Mouse (Mus musculus) MEL (cell line): ENCODE data around the gene Sntg2. TPM values are rescaled to one million over a fixed set of nuclear protein-coding genes. Genes with fewer than 3 reads are reported as not detected.

Experiments used
- DNase-seq: peaks from one replicate; pipeline ENCODE4 v3.0.0; 2011; ENCODE audit warnings: low read depth, low spot score
- H3K27ac ChIP-seq: 2 replicates; pipeline ENCODE4 v1.5.1; 2012; ENCODE audit warnings: low read depth, mild to moderate bottlenecking, control low read depth, low read length, moderate library complexity; ENCODE audit not compliant: control insufficient read depth
- H3K27me3 ChIP-seq, 2 experiments: fragments of 150-350 bp in 1 of 2; sonication (generic) in 1 of 2; 2 replicates each; pipeline ENCODE4 v1.6.1; 2012; ENCODE audit warnings: low read length in 2 of 2, mild to moderate bottlenecking in 2 of 2, improper control_type of control experiment in 1 of 2, moderate library complexity in 1 of 2; ENCODE audit not compliant: insufficient read depth in 2 of 2, control insufficient read depth in 1 of 2
- H3K36me3 ChIP-seq, 2 experiments: 2 replicates each; pipeline ENCODE4 v1.6.1; 2012 to 2014; ENCODE audit warnings: low read length in 2 of 2, improper control_type of control experiment in 1 of 2, inconsistent platforms in 1 of 2, mild to moderate bottlenecking in 1 of 2; ENCODE audit not compliant: insufficient read depth in 2 of 2, control insufficient read depth in 1 of 2
- H3K4me1 ChIP-seq, 2 experiments: fragments of 150-350 bp in 1 of 2; sonication (generic) in 1 of 2; 2 replicates each; pipeline ENCODE4 v1.6.1; 2012; ENCODE audit warnings: low read length in 2 of 2, improper control_type of control experiment in 1 of 2, mild to moderate bottlenecking in 1 of 2; ENCODE audit not compliant: insufficient read depth in 2 of 2, control insufficient read depth in 1 of 2
- H3K4me3 ChIP-seq, 2 experiments: fragments of 150-350 bp in 1 of 2; sonication (generic) in 1 of 2; 2 replicates each; pipeline ENCODE4 v1.5.1; 2012; ENCODE audit warnings: low read depth in 2 of 2, low read length in 2 of 2, mild to moderate bottlenecking in 2 of 2, moderate library complexity in 2 of 2, control low read depth in 1 of 2, improper control_type of control experiment in 1 of 2; ENCODE audit not compliant: control insufficient read depth in 1 of 2, insufficient read depth in 1 of 2
- H3K79me2 ChIP-seq: 2 replicates; pipeline ENCODE4 v1.6.1; 2012; ENCODE audit warnings: mild to moderate bottlenecking, low read length, moderate library complexity; ENCODE audit not compliant: control insufficient read depth, poor library complexity, insufficient read depth
- H3K9ac ChIP-seq: 2 replicates; pipeline ENCODE4 v1.6.1; 2012; ENCODE audit warnings: low read depth, mild to moderate bottlenecking, control low read depth, low read length, moderate library complexity; ENCODE audit not compliant: control insufficient read depth, poor library complexity, severe bottlenecking
- H3K9me3 ChIP-seq: fragments of 150-350 bp; sonication (generic); replicated peaks from 2 replicates; pipeline ENCODE4 v1.6.1; 2012; ENCODE audit warnings: mild to moderate bottlenecking, low read length, improper control_type of control experiment, moderate library complexity; ENCODE audit not compliant: insufficient read depth
- CHD2 ChIP-seq: IDR thresholded peaks from 2 replicates; pipeline ENCODE4 v1.6.1; 2011; ENCODE audit warnings: low read length, improper control_type of control experiment
- CTCF ChIP-seq, 3 experiments: IDR thresholded peaks in 2 of 3; conservative IDR thresholded peaks in 1 of 3; 2 replicates each; pipeline ENCODE4 v1.5.1; 2011 to 2012; ENCODE audit warnings: low read length in 3 of 3, low read depth in 2 of 3, mild to moderate bottlenecking in 2 of 3, improper control_type of control experiment in 1 of 3, inconsistent platforms in 1 of 3, mixed read lengths in 1 of 3, moderate library complexity in 1 of 3; ENCODE audit not compliant: control insufficient read depth in 1 of 3, insufficient read depth in 1 of 3, poor library complexity in 1 of 3, severe bottlenecking in 1 of 3
- E2F4 ChIP-seq: IDR thresholded peaks from 2 replicates; pipeline ENCODE4 v1.6.1; 2011; ENCODE audit warnings: low read depth, low read length, improper control_type of control experiment, borderline replicate concordance
- ELF1 ChIP-seq: IDR thresholded peaks from 2 replicates; pipeline ENCODE4 v1.6.1; 2014; ENCODE audit warnings: low read depth, mild to moderate bottlenecking, inconsistent platforms, low read length, improper control_type of control experiment, moderate library complexity
- EP300 ChIP-seq, 2 experiments: IDR thresholded peaks; 2 replicates each; pipeline ENCODE4 v1.6.1; 2011; ENCODE audit warnings: improper control_type of control experiment in 2 of 2, low read length in 2 of 2, low read depth in 1 of 2, mild to moderate bottlenecking in 1 of 2
- GATA1 ChIP-seq: IDR thresholded peaks from 2 replicates; pipeline ENCODE4 v1.6.1; 2011; ENCODE audit warnings: low read depth, low read length, improper control_type of control experiment
- MAFK ChIP-seq: IDR thresholded peaks from 2 replicates; pipeline ENCODE4 v1.6.1; 2011; ENCODE audit warnings: low read depth, mild to moderate bottlenecking, low read length, improper control_type of control experiment, borderline replicate concordance
- MAX ChIP-seq: IDR thresholded peaks from 2 replicates; pipeline ENCODE4 v1.6.1; 2011; ENCODE audit warnings: low read length, improper control_type of control experiment
- MEF2A ChIP-seq: IDR thresholded peaks from 2 replicates; pipeline ENCODE4 v1.6.1; 2014; ENCODE audit warnings: low read depth, mild to moderate bottlenecking, inconsistent platforms, low read length, improper control_type of control experiment; ENCODE audit not compliant: poor library complexity, insufficient replicate concordance, severe bottlenecking; ENCODE audit errors: extremely low read depth
- MXI1 ChIP-seq: IDR thresholded peaks from 2 replicates; pipeline ENCODE4 v1.6.1; 2011; ENCODE audit warnings: mild to moderate bottlenecking, low read depth, low read length, improper control_type of control experiment
- NELFE ChIP-seq: IDR thresholded peaks from 2 replicates; pipeline ENCODE4 v1.6.1; 2011; ENCODE audit warnings: low read depth, low read length, improper control_type of control experiment
- POLR2A ChIP-seq, 2 experiments: IDR thresholded peaks; 2 replicates each; pipeline ENCODE4 v1.6.1; 2011 to 2012; ENCODE audit warnings: low read length in 2 of 2, mild to moderate bottlenecking in 2 of 2, control low read depth in 1 of 2, improper control_type of control experiment in 1 of 2, low read depth in 1 of 2, moderate library complexity in 1 of 2; ENCODE audit not compliant: control insufficient read depth in 1 of 2, insufficient read depth in 1 of 2, poor library complexity in 1 of 2
- POLR2AphosphoS2 ChIP-seq: IDR thresholded peaks from 2 replicates; pipeline ENCODE4 v1.6.1; 2011; ENCODE audit warnings: low read length, improper control_type of control experiment
- POLR2AphosphoS5 ChIP-seq: IDR thresholded peaks from 2 replicates; pipeline ENCODE4 v1.6.1; 2012; ENCODE audit warnings: low read depth, borderline replicate concordance, mild to moderate bottlenecking, inconsistent platforms, low read length, moderate library complexity, mixed read lengths
- RAD21 ChIP-seq: IDR thresholded peaks from 2 replicates; pipeline ENCODE4 v1.6.1; 2011; ENCODE audit warnings: mild to moderate bottlenecking, low read depth, low read length, improper control_type of control experiment
- RCOR1 ChIP-seq: IDR thresholded peaks from 2 replicates; pipeline ENCODE4 v1.6.1; 2012; ENCODE audit warnings: low read depth, mild to moderate bottlenecking, inconsistent platforms, low read length, improper control_type of control experiment
- SIN3A ChIP-seq: IDR thresholded peaks from 2 replicates; pipeline ENCODE4 v1.6.1; 2012; ENCODE audit warnings: low read length, improper control_type of control experiment, inconsistent platforms
- SMC3 ChIP-seq: IDR thresholded peaks from 2 replicates; pipeline ENCODE4 v1.6.1; 2011; ENCODE audit warnings: low read depth, low read length, improper control_type of control experiment
- TBP ChIP-seq: IDR thresholded peaks from 2 replicates; pipeline ENCODE4 v1.8.0; 2011; ENCODE audit warnings: low read depth, low read length, improper control_type of control experiment
- TCF12 ChIP-seq: IDR thresholded peaks from 2 replicates; pipeline ENCODE4 v1.6.1; 2014; ENCODE audit warnings: low read depth, mild to moderate bottlenecking, inconsistent platforms, low read length, improper control_type of control experiment, moderate library complexity
- USF1 ChIP-seq: IDR thresholded peaks from 2 replicates; pipeline ENCODE4 v1.6.1; 2014; ENCODE audit warnings: low read depth, mild to moderate bottlenecking, inconsistent platforms, low read length, improper control_type of control experiment, moderate library complexity
- USF2 ChIP-seq, 2 experiments: IDR thresholded peaks; 2 replicates each; pipeline ENCODE4 v1.6.1; 2011 to 2012; ENCODE audit warnings: improper control_type of control experiment in 2 of 2, low read length in 2 of 2, borderline replicate concordance in 1 of 2, inconsistent platforms in 1 of 2, low read depth in 1 of 2, mild to moderate bottlenecking in 1 of 2; ENCODE audit not compliant: insufficient read depth in 1 of 2
- ZKSCAN1 ChIP-seq: IDR thresholded peaks from 2 replicates; pipeline ENCODE4 v1.6.1; 2012; ENCODE audit warnings: low read depth, mild to moderate bottlenecking, inconsistent platforms, low read length, improper control_type of control experiment, moderate library complexity
- ZNF384 ChIP-seq: IDR thresholded peaks from 2 replicates; pipeline ENCODE4 v1.6.1; 2012; ENCODE audit warnings: low read depth, mild to moderate bottlenecking, inconsistent platforms, low read length, improper control_type of control experiment
- polyA plus RNA-seq, 2 experiments: library from polyadenylated mRNA; stranded (reverse) in 1 of 2; unstranded in 1 of 2; fragments of >175 nt in 1 of 2; fragments of >200 nt in 1 of 2; gene quantifications; 2 replicates each; pipeline versions ENCODE4 v1.2.1 to v1.2.4; 2012; ENCODE audit warnings: low replicate concordance in 2 of 2, low read depth in 1 of 2; ENCODE audit not compliant: insufficient read length in 2 of 2, insufficient read depth in 1 of 2, missing spikeins in 1 of 2
- total RNA-seq: library from RNA; depleted of rRNA; stranded (reverse); fragments of 300-350 nt; gene quantifications from 2 replicates; pipeline ENCODE4 v1.2.3, GENCODE M21; 2012

Gene Sntg2
- total and polyA plus RNA-seq, 3 experiments = not detected

- TF ChIP-seq MAFK = no peak
- TF ChIP-seq ZNF384 = no peak
- TF ChIP-seq SIN3A = no peak
- no peak for TF ChIP-seq POLR2A (IDR thresholded peaks at IDR 0.05; ENCODE audit: control insufficient read depth in 1 of 2, insufficient read depth in 1 of 2, low read depth in 1 of 2, low read length in 2 of 2, poor library complexity in 1 of 2)
- no peak for TF ChIP-seq POLR2AphosphoS5
- TF ChIP-seq GATA1 = no peak
- no peak for TF ChIP-seq EP300 (IDR thresholded peaks at IDR 0.05; ENCODE audit: low read depth in 1 of 2, low read length in 2 of 2)
- no peak for TF ChIP-seq TBP
- no peak for TF ChIP-seq ELF1
- no peak for TF ChIP-seq E2F4
- no peaks in the 10 kb centered on the region for H3K9me3 ChIP-seq
- DNase-seq = no peak
These were observed 138.2 kb downstream of the Sntg2 start for GRCm38 (mm10) chr12:30234940-30235339.

GRCm38 (mm10) chr12:30228004-30228403 lies 145.2 kb downstream of the Sntg2 start:
- Histone ChIP-seq H3K36me3 (no peaks in the 10 kb centered on the region), H3K79me2 (no peaks in the 10 kb centered on the region), H3K9ac (no peak overlapping the region), H3K27me3 (no peaks in the 10 kb centered on the region), H3K4me1 (no peaks in the 10 kb centered on the region), H3K4me3 (no peak overlapping the region), H3K27ac (no peak overlapping the region), H3K9me3 (no peaks in the 10 kb centered on the region)
- DNase-seq = no peak
- no peak for TF ChIP-seq MEF2A
- no peak for TF ChIP-seq ZKSCAN1
- TF ChIP-seq NELFE = no peak
- TF ChIP-seq ZNF384 = no peak

More at GRCm38 (mm10) chr12:30234940-30235339, 138.2 kb downstream of the Sntg2 start:
- no peak overlapping the region for H3K9ac ChIP-seq
- no peak overlapping the region for H3K27ac ChIP-seq
- H3K4me3 ChIP-seq = no peak overlapping the region
- H3K36me3 ChIP-seq = no peaks in the 10 kb centered on the region
- H3K4me1 ChIP-seq = no peaks in the 10 kb centered on the region
- no peaks in the 10 kb centered on the region for H3K27me3 ChIP-seq
- H3K79me2 ChIP-seq = no peaks in the 10 kb centered on the region

DNA sequence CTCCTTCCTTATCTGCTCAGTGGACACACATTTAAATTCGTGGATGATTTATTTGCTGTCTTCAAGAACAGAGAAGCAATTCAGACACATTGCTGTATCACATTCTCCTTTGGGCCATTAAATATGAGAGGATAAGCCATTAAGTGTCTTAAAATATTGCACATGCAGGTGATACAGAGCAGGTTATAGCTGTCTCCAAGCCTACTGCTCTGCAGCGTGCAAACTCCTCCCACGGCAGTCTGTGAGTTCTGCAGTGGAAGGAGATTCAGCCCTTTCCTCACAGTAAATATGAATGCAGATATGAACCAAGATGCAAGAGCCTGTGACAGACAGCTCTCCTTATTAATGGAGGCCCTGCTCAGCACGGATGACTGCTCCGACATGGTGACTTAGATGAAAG lies 146.9 kb downstream of the Sntg2 start:
- TF ChIP-seq RCOR1 (no peak), CTCF (IDR thresholded peaks at IDR 0.05 in 2 of 3, conservative IDR thresholded peaks at IDR 0.05 in 1 of 3; ENCODE audit: control insufficient read depth in 1 of 3, insufficient read depth in 1 of 3, low read depth in 2 of 3, low read length in 3 of 3, poor library complexity in 1 of 3, severe bottlenecking in 1 of 3) (no peak), EP300 (IDR thresholded peaks at IDR 0.05; ENCODE audit: low read depth in 1 of 2, low read length in 2 of 2) (no peak), GATA1 (no peak), ZNF384 (no peak), RAD21 (no peak), E2F4 (no peak), TCF12 (no peak), MXI1 (no peak), USF2 (IDR thresholded peaks at IDR 0.05; ENCODE audit: borderline replicate concordance in 1 of 2, insufficient read depth in 1 of 2, low read depth in 1 of 2, low read length in 2 of 2) (no peak), MAX (no peak), ELF1 (no peak), SMC3 (no peak), USF1 (no peak), POLR2AphosphoS2 (no peak), CHD2 (no peak), TBP (no peak), POLR2AphosphoS5 (no peak)
- H3K9me3 ChIP-seq = no peaks in the 10 kb centered on the region

More for the DNA sequence above, 146.9 kb downstream of the Sntg2 start:
- Histone ChIP-seq H3K4me1 (no peaks in the 10 kb centered on the region), H3K36me3 (no peaks in the 10 kb centered on the region), H3K4me3 (no peak overlapping the region), H3K9ac (no peak overlapping the region), H3K27ac (no peak overlapping the region), H3K27me3 (no peaks in the 10 kb centered on the region), H3K79me2 (no peaks in the 10 kb centered on the region)
- no peak for DNase-seq
